Comparison of ENCODE assay signal across 29 mouse cellular contexts in genomic region chr1:175433128-175433527, GRCm38 (mm10). TPM values are rescaled to one million over a fixed set of nuclear protein-coding genes. Genes with fewer than 3 reads are reported as not detected.
DNase-seq lines count a peak whose midpoint lies in the region; ATAC-seq and TF ChIP-seq lines count a peak whose summit lies in the region.
"Had no signal": no experiment of that assay in that cellular context is flagged by ENCODE, and none has a peak within 500 bp of the region (broad histone marks: within the 10 kb centered on the region; RNA-seq: fewer than 3 reads in every experiment).

No protein-coding gene starts in this region.

- H3K36me3 ChIP-seq in forebrain, postnatal 0 days (ENCODE audit: insufficient read depth) = no peaks in the 10 kb centered on the region
- no peaks in the 10 kb centered on the region for H3K36me3 ChIP-seq in forebrain, embryonic 13.5 days (ENCODE audit: poor library complexity, severe bottlenecking)
- no peaks in the 10 kb centered on the region for H3K36me3 ChIP-seq in neural tube, embryonic 14.5 days (ENCODE audit: control insufficient read depth, insufficient read depth, low read length)
- H3K36me3 ChIP-seq: embryonic facial prominence, embryonic 12.5 days; heart, embryonic 10.5 days; heart, embryonic 15.5 days; hindbrain, embryonic 15.5 days; intestine, embryonic 15.5 days had no signal

- peaks cover 42% of the 10 kb centered on the region for H3K4me1 ChIP-seq in cerebellum, adult 2 months (ENCODE audit: control insufficient read depth, insufficient read depth, low read length)
- H3K4me1 ChIP-seq in forebrain, postnatal 0 days (ENCODE audit: insufficient read depth) = no peaks in the 10 kb centered on the region
- no peaks in the 10 kb centered on the region for H3K4me1 ChIP-seq in forebrain, embryonic 13.5 days
- H3K4me1 ChIP-seq in neural tube, embryonic 14.5 days (ENCODE audit: control insufficient read depth, insufficient read depth, low read length) = 0 out of 2 replicates have a peak, but pooled peaks cover 3% of the 10 kb centered on the region
- H3K4me1 ChIP-seq: embryonic facial prominence, embryonic 12.5 days; heart, embryonic 10.5 days; heart, embryonic 15.5 days; hindbrain, embryonic 15.5 days; intestine, embryonic 15.5 days had no signal

- no peaks in the 10 kb centered on the region for H3K27me3 ChIP-seq in cerebellum, adult 2 months (ENCODE audit: control insufficient read depth, insufficient read depth, low read length)
- no peaks in the 10 kb centered on the region for H3K27me3 ChIP-seq in forebrain, postnatal 0 days (ENCODE audit: insufficient read depth, low read length)
- H3K27me3 ChIP-seq in forebrain, embryonic 13.5 days = peaks cover 2% of the 10 kb centered on the region; the same call in 1 of the 2 replicates
- no peaks in the 10 kb centered on the region for H3K27me3 ChIP-seq in neural tube, embryonic 14.5 days (ENCODE audit: control insufficient read depth, insufficient read depth, low read length)
- H3K27me3 ChIP-seq: CH12.LX; embryonic facial prominence, embryonic 12.5 days; heart, embryonic 15.5 days; hindbrain, embryonic 15.5 days; intestine, embryonic 15.5 days had no signal

- H3K9me3 ChIP-seq in forebrain, postnatal 0 days (ENCODE audit: low read length) = no peaks in the 10 kb centered on the region
- H3K9me3 ChIP-seq in forebrain, embryonic 13.5 days (replicated peaks) = no peaks in the 10 kb centered on the region
- no peaks in the 10 kb centered on the region for H3K9me3 ChIP-seq in neural tube, embryonic 14.5 days (ENCODE audit: control insufficient read depth, low read length)
- H3K9me3 ChIP-seq: embryonic facial prominence, embryonic 12.5 days; heart, embryonic 10.5 days; heart, embryonic 15.5 days; hindbrain, embryonic 15.5 days; intestine, embryonic 15.5 days had no signal

- no peak for TF ChIP-seq POLR2A in cerebellum, adult 2 months (IDR thresholded peaks at IDR 0.05; ENCODE audit: borderline replicate concordance, insufficient read depth, low read length)

- no peak overlapping the region for H3K4me3 ChIP-seq in cerebellum, adult 2 months (replicated peaks; ENCODE audit: insufficient read depth, low read depth, low read length)
- H3K4me3 ChIP-seq in forebrain, postnatal 0 days (ENCODE audit: low read depth, low read length) = no peak overlapping the region
- H3K4me3 ChIP-seq in forebrain, embryonic 13.5 days = no peak overlapping the region
- no peak overlapping the region for H3K4me3 ChIP-seq in left cerebral cortex, adult 2 months
- H3K4me3 ChIP-seq in neural tube, embryonic 14.5 days (ENCODE audit: low read depth, low read length) = no peak overlapping the region
- H3K4me3 ChIP-seq: embryonic facial prominence, embryonic 12.5 days; heart, embryonic 10.5 days; heart, embryonic 15.5 days; hindbrain, embryonic 15.5 days; intestine, embryonic 15.5 days; layer of hippocampus, adult 2 months had no signal

- TF ChIP-seq CTCF in cerebellum, adult 2 months (IDR thresholded peaks at IDR 0.05; ENCODE audit: borderline replicate concordance, insufficient read depth, low read depth, low read length) = no peak
- no peak for TF ChIP-seq CTCF in forebrain, postnatal 0 days (IDR thresholded peaks at IDR 0.05; ENCODE audit: low read depth)
- TF ChIP-seq CTCF in left cerebral cortex, adult 2 months (IDR thresholded peaks at IDR 0.05) = no peak

- 45% methylated on average over 6 of the region's 6 CpGs for WGBS in cerebellum, adult 2 months
- WGBS in forebrain, postnatal 0 days = 69% methylated on average over 6 of the region's 6 CpGs
- WGBS in forebrain, embryonic 13.5 days = 84% methylated on average over 6 of the region's 6 CpGs
- WGBS in neural tube, embryonic 14.5 days = 79% methylated on average over 6 of the region's 6 CpGs

- H3K4me2 ChIP-seq in forebrain, postnatal 0 days (ENCODE audit: low read depth) = no peak overlapping the region
- H3K4me2 ChIP-seq in forebrain, embryonic 13.5 days = no peak overlapping the region
- no peak overlapping the region for H3K4me2 ChIP-seq in neural tube, embryonic 14.5 days (ENCODE audit: low read depth, low read length)
- H3K4me2 ChIP-seq: embryonic facial prominence, embryonic 12.5 days; heart, embryonic 15.5 days; hindbrain, embryonic 15.5 days; intestine, embryonic 15.5 days had no signal

- peak in 1 of 2 experiments; percentile 49 for DNase-seq in cerebellum, adult 2 months
- DNase-seq in cerebellum, adult 8-10 months = no peak
- DNase-seq in forebrain, postnatal 0 days = no peak
- DNase-seq in left cerebral cortex, adult 2 months (ENCODE audit: extremely low spot score in 1 of 2, low spot score in 2 of 2) = no peak
- no peak for DNase-seq in left cerebral cortex, postnatal 14 days (ENCODE audit: low spot score in 2 of 2)
- DNase-seq: adrenal gland, adult 2 months; adrenal gland, postnatal 36 days; embryo, embryonic 11 days; gastrocnemius, postnatal 25 days; heart, adult 11 months; kidney, adult 2 months; kidney, postnatal 36 days; liver; lung, adult 2 months; lung, postnatal 10 days; right cerebral cortex, adult 18-20 months; spleen, adult 18-20 months; thymus, postnatal 14 days had no signal

- peak; percentile 76 for ATAC-seq in forebrain, postnatal 0 days
- ATAC-seq in forebrain, embryonic 13.5 days = no peak
- 0 out of 2 replicates have a peak, but pooled peaks have one; percentile 33 for ATAC-seq in neural tube, embryonic 14.5 days (ENCODE audit: low read depth)
- ATAC-seq: activated CD4-positive, CD25-positive, alpha-beta regulatory T cell, adult 4 months; intestine, embryonic 15.5 days had no signal

- H3K9ac ChIP-seq in forebrain, postnatal 0 days = no peak overlapping the region
- no peak overlapping the region for H3K9ac ChIP-seq in forebrain, embryonic 13.5 days
- H3K9ac ChIP-seq in neural tube, embryonic 14.5 days (replicated peaks; ENCODE audit: low read depth, low read length) = no peak overlapping the region
- H3K9ac ChIP-seq: embryonic facial prominence, embryonic 12.5 days; heart, embryonic 15.5 days; hindbrain, embryonic 15.5 days; intestine, embryonic 15.5 days; liver, embryonic 14.5 days had no signal

- intact Hi-C loops in left cerebral cortex, adult 2 months (cut with DNase I) = no loop called here
- intact Hi-C loops in left cerebral cortex, postnatal 14 days (cut with DNase I) = no loop called here

- H3K27ac ChIP-seq in cerebellum, adult 2 months (ENCODE audit: insufficient read depth, low read length) = peak overlapping the region; percentile 54
- no peak overlapping the region for H3K27ac ChIP-seq in forebrain, postnatal 0 days (ENCODE audit: low read depth, low read length)
- H3K27ac ChIP-seq in forebrain, embryonic 13.5 days = no peak overlapping the region
- H3K27ac ChIP-seq in left cerebral cortex, adult 2 months = peak overlapping the region; percentile 16; the same call in 1 of the 2 replicates
- no peak overlapping the region for H3K27ac ChIP-seq in neural tube, embryonic 14.5 days (ENCODE audit: low read depth, low read length)
- H3K27ac ChIP-seq: embryonic facial prominence, embryonic 12.5 days; heart, embryonic 10.5 days; heart, embryonic 15.5 days; hindbrain, embryonic 15.5 days; intestine, embryonic 15.5 days; layer of hippocampus, adult 2 months; liver, embryonic 14.5 days had no signal

RNA-seq across cellular contexts. Expression of gene Rgs7, which starts 59.2 kb away (rescaled TPM):
- 52.0 and 54.9 TPM in 2 replicates for polyA plus RNA-seq in cerebellum, adult 2 months (2012; rRNA removed)
- 46.5 and 50.3 TPM in 2 replicates for total RNA-seq in forebrain, postnatal 0 days (2014; rRNA removed)
- polyA plus RNA-seq in forebrain, postnatal 0 days (2015; fragmentation: Nextera tagmentation; extraction: Ambion mirVana) = 36.2 and 46.1 TPM in 2 replicates
- polyA plus RNA-seq in forebrain, embryonic 13.5 days (2015; fragmentation: Nextera tagmentation; extraction: Ambion mirVana) = 9.2 and 10.3 TPM in 2 replicates
- total RNA-seq in left cerebral cortex, adult 2 months (2021) = 100 to 1,000 TPM; 114 to 120 TPM
- total RNA-seq in left cerebral cortex, postnatal 14 days (2021) = 100 to 1,000 TPM; 108 to 116 TPM
- 50.4 and 58.2 TPM in 2 replicates for polyA plus RNA-seq in neural tube, embryonic 14.5 days (2014; fragmentation: Nextera tagmentation; extraction: Ambion mirVana)
- polyA plus RNA-seq: activated CD4-positive, CD25-positive, alpha-beta regulatory T cell, adult 4 months; liver, embryonic 14.5 days had no signal

Comparison
In these comparisons a context has a peak if more than half of its experiments do, and no peak if none do; other contexts are left out.
1. H3K27ac ChIP-seq: peak in cerebellum, adult 2 months (single experiment) and left cerebral cortex, adult 2 months (single experiment); none in forebrain, postnatal 0 days (single experiment), forebrain, embryonic 13.5 days (single experiment) and neural tube, embryonic 14.5 days (single experiment).